Mouse (Mus musculus) intestine, postnatal 0 days (tissue): Measurements from ENCODE around the gene Haghl. TPM values are rescaled to one million over a fixed set of nuclear protein-coding genes. Genes with fewer than 3 reads are reported as not detected.

ENCODE experiments used
- ATAC-seq: fragments of 200-750 bp; cut with Nextera tagmentation; 2 replicates; pipeline ENCODE4 v1.8.0; 2017; ENCODE audit warnings: mild to moderate bottlenecking, moderate TSS enrichment, moderate library complexity
- H3K27ac ChIP-seq: fragments of 300-500 bp; sonication (generic); 2 replicates; pipeline ENCODE4 v1.5.1; 2014; ENCODE audit warnings: mild to moderate bottlenecking, low read depth, low read length, moderate library complexity
- H3K27me3 ChIP-seq: fragments of 300-500 bp; sonication (generic); replicated peaks from 2 replicates; pipeline ENCODE4 v1.6.1; 2014; ENCODE audit warnings: low read length, mixed read lengths; ENCODE audit not compliant: control insufficient read depth, insufficient read depth
- H3K36me3 ChIP-seq: fragments of 300-500 bp; sonication (generic); 2 replicates; pipeline ENCODE4 v1.6.1; 2014; ENCODE audit warnings: mild to moderate bottlenecking, moderate library complexity; ENCODE audit not compliant: control insufficient read depth, insufficient read depth
- H3K4me1 ChIP-seq: fragments of 300-500 bp; sonication (generic); replicated peaks from 2 replicates; pipeline ENCODE4 v1.6.1; 2014; ENCODE audit warnings: antibody characterized with exemption, low read length, mixed read lengths; ENCODE audit not compliant: control insufficient read depth, insufficient read depth
- H3K4me2 ChIP-seq: fragments of 300-500 bp; sonication (generic); replicated peaks from 2 replicates; pipeline ENCODE4 v1.6.1; 2014; ENCODE audit warnings: low read depth, mild to moderate bottlenecking, moderate library complexity
- H3K4me3 ChIP-seq: fragments of 300-500 bp; sonication (generic); 2 replicates; pipeline ENCODE4 v1.5.1; 2014; ENCODE audit warnings: low read depth, low read length
- H3K9ac ChIP-seq: fragments of 300-500 bp; sonication (generic); 2 replicates; pipeline ENCODE4 v1.6.1; 2014; ENCODE audit warnings: mild to moderate bottlenecking, low read depth, low read length
- H3K9me3 ChIP-seq: fragments of 300-500 bp; sonication (generic); 2 replicates; pipeline ENCODE4 v1.6.1; 2016; ENCODE audit warnings: mixed run types; ENCODE audit not compliant: control insufficient read depth
- CTCF ChIP-seq: sonication (generic); IDR thresholded peaks from 2 replicates; pipeline ENCODE4 v1.5.1; 2016; ENCODE audit warnings: low read depth, mild to moderate bottlenecking, control low read depth, antibody characterized with exemption, moderate library complexity
- WGBS: fragments of 180-500 bp; shearing (Covaris S2); extraction: QIAGEN DNeasy Blood & Tissue Kit; methylation state at CpG from one replicate; pipeline ENCODE4 v1.1.7; 2014; 5-methylcytosine and 5-hydroxymethylcytosine counted together
- polyA plus RNA-seq: library from polyadenylated mRNA; unstranded; fragments of >200 nt; fragmentation: Nextera tagmentation; extraction: Ambion mirVana; gene quantifications from 2 replicates; pipeline ENCODE4 v1.2.1, GENCODE M21; 2015

Haghl gene
- polyA plus RNA-seq, 1 experiment from 2014 or later = 28.2 TPM

- Histone ChIP-seq H3K36me3 (peaks cover 50% of the 10 kb centered on the region), H3K4me1 (peaks cover 6% of the 10 kb centered on the region; the same call in 1 of the 2 replicates), H3K27me3 (no peaks in the 10 kb centered on the region), H3K27ac (no peak overlapping the region; the same call in 1 of the 2 replicates), H3K9ac (no peak overlapping the region), H3K9me3 (no peaks in the 10 kb centered on the region), H3K4me2 (peak overlapping the region; percentile 88), H3K4me3 (no peak overlapping the region)
- TF ChIP-seq CTCF = no peak
- ATAC-seq = no peak
- WGBS = 77% methylated on average over 15 of the region's 15 CpGs
These were observed 1.5 kb downstream of the Haghl start for GRCm38 (mm10) chr17:25783861-25784574.

GRCm38 (mm10) chr17:25783086-25783485 lies 2.4 kb downstream of the Haghl start:
- Histone ChIP-seq H3K9me3 (no peaks in the 10 kb centered on the region), H3K27me3 (no peaks in the 10 kb centered on the region), H3K9ac (no peak overlapping the region), H3K4me2 (no peak overlapping the region), H3K36me3 (peaks cover 51% of the 10 kb centered on the region), H3K4me1 (peaks cover 6% of the 10 kb centered on the region; the same call in 1 of the 2 replicates), H3K27ac (no peak overlapping the region), H3K4me3 (no peak overlapping the region)
- WGBS = 68% methylated on average over 7 of the region's 7 CpGs
- no peak for ATAC-seq
- no peak for TF ChIP-seq CTCF

GRCm38 (mm10) chr17:25781339-25781738 lies 4.1 kb downstream of the Haghl start:
- no peak for TF ChIP-seq CTCF
- no peaks in the 10 kb centered on the region for H3K9me3 ChIP-seq
- H3K27me3 ChIP-seq = no peaks in the 10 kb centered on the region
- peaks cover 6% of the 10 kb centered on the region; the same call in 1 of the 2 replicates for H3K4me1 ChIP-seq
- no peak overlapping the region for H3K4me3 ChIP-seq
- H3K9ac ChIP-seq = no peak overlapping the region
- H3K4me2 ChIP-seq = no peak overlapping the region
- peaks cover 54% of the 10 kb centered on the region for H3K36me3 ChIP-seq
- no peak overlapping the region; the same call in 1 of the 2 replicates for H3K27ac ChIP-seq
- WGBS = 67% methylated on average over 6 of the region's 6 CpGs
- ATAC-seq = no peak

GRCm38 (mm10) chr17:25777948-25778347 lies 7.5 kb downstream of the Haghl start:
- Histone ChIP-seq H3K4me2 (no peak overlapping the region), H3K27me3 (no peaks in the 10 kb centered on the region), H3K27ac (no peak overlapping the region), H3K9me3 (no peaks in the 10 kb centered on the region), H3K36me3 (peaks cover 52% of the 10 kb centered on the region), H3K9ac (no peak overlapping the region), H3K4me1 (peaks cover 7% of the 10 kb centered on the region; the same call in 1 of the 2 replicates), H3K4me3 (no peak overlapping the region)
- no peak for TF ChIP-seq CTCF
- WGBS = 97% methylated on average over 5 of the region's 5 CpGs
- ATAC-seq = no peak

- Histone ChIP-seq H3K27me3 (no peaks in the 10 kb centered on the region), H3K36me3 (peaks cover 28% of the 10 kb centered on the region), H3K9me3 (no peaks in the 10 kb centered on the region), H3K4me3 (no peak overlapping the region), H3K9ac (no peak overlapping the region), H3K4me1 (peaks cover 7% of the 10 kb centered on the region; the same call in 1 of the 2 replicates), H3K27ac (no peak overlapping the region), H3K4me2 (no peak overlapping the region)
- WGBS = 74% methylated on average over 10 of the region's 10 CpGs
- ATAC-seq = no peak
- no peak for TF ChIP-seq CTCF
These were observed 10.0 kb downstream of the Haghl start for GRCm38 (mm10) chr17:25775318-25776062.

- Histone ChIP-seq H3K4me1 (peaks cover 7% of the 10 kb centered on the region; the same call in 1 of the 2 replicates), H3K9ac (peak within 1 kb of the TSS; percentile 86), H3K36me3 (peaks cover 15% of the 10 kb centered on the region; the same call in 1 of the 2 replicates), H3K27me3 (0 out of 2 replicates have a peak, but pooled peaks cover 5% of the 10 kb centered on the region), H3K9me3 (no peaks in the 10 kb centered on the region), H3K27ac (no peak within 1 kb of the TSS), H3K4me3 (peak within 1 kb of the TSS; percentile 80), H3K4me2 (peak within 1 kb of the TSS; percentile 77)
- under 1% methylated on average over 37 of the region's 37 CpGs for WGBS
- peak; percentile 99 for TF ChIP-seq CTCF
- ATAC-seq = peak; percentile 85
These were observed 11.8 kb downstream of the Haghl start, which contains the start of gene Narfl for GRCm38 (mm10) chr17:25773549-25774120. Narfl (plus strand) TSS chr17:25773776.
